Mouse (Mus musculus): Measurements from ENCODE around the gene Angptl8. TPM values are rescaled to one million over a fixed set of nuclear protein-coding genes. Genes with fewer than 3 reads are reported as not detected.

Angptl8 gene
- polyA plus RNA-seq, 1 experiment from 2014 or later: 0.87 TPM

DNA sequence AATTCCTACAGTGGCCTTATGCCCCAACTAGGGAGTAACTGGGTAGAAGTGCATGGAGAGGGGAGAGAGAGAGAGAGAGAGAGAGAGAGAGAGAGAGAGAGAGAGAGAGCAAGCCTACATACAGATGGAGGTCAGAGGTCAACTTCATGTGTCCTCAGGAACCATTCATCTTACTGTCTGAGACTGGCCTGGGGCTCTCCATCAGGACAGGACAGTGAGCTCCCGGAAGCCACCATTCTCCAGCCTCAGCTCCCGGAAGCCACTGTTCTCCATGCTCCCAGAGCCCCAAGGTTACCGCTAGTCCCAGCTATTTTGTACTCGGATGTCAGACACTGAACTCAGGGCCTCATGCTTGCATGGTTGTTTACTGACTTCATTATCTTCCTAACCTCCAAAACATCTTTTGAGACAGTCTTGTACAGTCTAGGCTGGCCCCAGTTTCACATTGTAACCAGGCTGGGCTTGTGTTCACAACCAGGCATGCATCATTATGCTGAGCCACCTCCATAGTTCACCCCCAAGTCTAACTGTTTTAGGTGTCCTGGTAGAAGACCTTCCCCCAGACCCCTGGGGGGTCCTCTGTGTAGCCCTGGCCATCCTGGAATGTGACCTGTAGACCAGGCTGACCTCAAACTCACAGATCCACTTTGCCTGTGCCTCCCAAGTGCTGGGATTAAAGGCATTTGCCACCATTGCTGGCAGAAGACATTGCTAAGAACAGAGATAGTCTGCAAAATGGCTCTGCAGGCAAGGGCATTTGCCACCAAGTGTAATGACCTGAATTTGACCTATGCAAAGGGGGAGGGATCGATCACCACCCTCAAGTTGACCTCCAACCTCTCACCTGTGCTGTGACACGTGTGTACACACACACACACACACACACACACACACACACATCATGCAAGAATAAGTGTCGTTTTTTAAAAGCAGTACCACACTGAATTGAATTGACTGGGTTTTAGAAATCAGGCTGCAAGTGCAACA is 14.7 kb downstream of the Angptl8 start:
- H3K4me1 ChIP-seq (ENCODE audit: control insufficient read depth, insufficient read depth, low read length): peaks cover 6% of the 10 kb centered on the region
- no peak overlapping the region for H3K9ac ChIP-seq (ENCODE audit: low read depth, low read length)
- H3K4me2 ChIP-seq (ENCODE audit: low read length): no peak overlapping the region
- H3K4me3 ChIP-seq (ENCODE audit: low read depth, low read length): no peak overlapping the region
- no peak for ATAC-seq
- H3K9me3 ChIP-seq (replicated peaks; ENCODE audit: control insufficient read depth, low read length, poor library complexity, severe bottlenecking): no peaks in the 10 kb centered on the region
- H3K36me3 ChIP-seq (ENCODE audit: control insufficient read depth, insufficient read depth, low read length): no peaks in the 10 kb centered on the region
- H3K27ac ChIP-seq (ENCODE audit: low read length): no peak overlapping the region
- WGBS: 83% methylated on average over 7 of the region's 7 CpGs
- H3K27me3 ChIP-seq (ENCODE audit: control insufficient read depth, insufficient read depth, low read depth, low read length): no peaks in the 10 kb centered on the region

DNA sequence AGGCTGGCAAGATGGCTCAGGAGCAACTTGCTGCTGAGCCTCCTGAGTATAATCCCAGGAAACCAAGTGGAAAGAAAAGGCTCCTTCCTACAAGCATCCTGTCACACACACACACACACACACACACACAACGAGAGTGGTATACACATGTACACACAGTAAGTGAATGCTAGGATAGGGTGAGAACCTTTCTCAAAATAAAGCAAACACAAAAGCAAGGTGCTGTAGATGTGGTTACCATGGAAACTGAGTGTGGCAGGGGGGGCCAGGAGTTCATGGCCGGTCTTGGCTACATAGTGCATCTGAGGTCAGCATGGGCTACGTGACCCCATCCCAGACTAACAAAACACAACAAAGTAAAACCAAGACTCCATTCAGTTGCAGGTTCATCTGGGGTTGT is 15.8 kb downstream of the Angptl8 start:
- Histone ChIP-seq H3K4me3 (ENCODE audit: low read depth, low read length) (no peak overlapping the region), H3K9ac (ENCODE audit: low read depth, low read length) (no peak overlapping the region), H3K27me3 (ENCODE audit: control insufficient read depth, insufficient read depth, low read depth, low read length) (no peaks in the 10 kb centered on the region), H3K9me3 (replicated peaks; ENCODE audit: control insufficient read depth, low read length, poor library complexity, severe bottlenecking) (no peaks in the 10 kb centered on the region), H3K27ac (ENCODE audit: low read length) (no peak overlapping the region), H3K4me2 (ENCODE audit: low read length) (peak overlapping the region; percentile 27), H3K4me1 (ENCODE audit: control insufficient read depth, insufficient read depth, low read length) (peaks cover 6% of the 10 kb centered on the region), H3K36me3 (ENCODE audit: control insufficient read depth, insufficient read depth, low read length) (no peaks in the 10 kb centered on the region)
- WGBS: 68% methylated on average over 3 of the region's 3 CpGs
- no peak for ATAC-seq

DNA sequence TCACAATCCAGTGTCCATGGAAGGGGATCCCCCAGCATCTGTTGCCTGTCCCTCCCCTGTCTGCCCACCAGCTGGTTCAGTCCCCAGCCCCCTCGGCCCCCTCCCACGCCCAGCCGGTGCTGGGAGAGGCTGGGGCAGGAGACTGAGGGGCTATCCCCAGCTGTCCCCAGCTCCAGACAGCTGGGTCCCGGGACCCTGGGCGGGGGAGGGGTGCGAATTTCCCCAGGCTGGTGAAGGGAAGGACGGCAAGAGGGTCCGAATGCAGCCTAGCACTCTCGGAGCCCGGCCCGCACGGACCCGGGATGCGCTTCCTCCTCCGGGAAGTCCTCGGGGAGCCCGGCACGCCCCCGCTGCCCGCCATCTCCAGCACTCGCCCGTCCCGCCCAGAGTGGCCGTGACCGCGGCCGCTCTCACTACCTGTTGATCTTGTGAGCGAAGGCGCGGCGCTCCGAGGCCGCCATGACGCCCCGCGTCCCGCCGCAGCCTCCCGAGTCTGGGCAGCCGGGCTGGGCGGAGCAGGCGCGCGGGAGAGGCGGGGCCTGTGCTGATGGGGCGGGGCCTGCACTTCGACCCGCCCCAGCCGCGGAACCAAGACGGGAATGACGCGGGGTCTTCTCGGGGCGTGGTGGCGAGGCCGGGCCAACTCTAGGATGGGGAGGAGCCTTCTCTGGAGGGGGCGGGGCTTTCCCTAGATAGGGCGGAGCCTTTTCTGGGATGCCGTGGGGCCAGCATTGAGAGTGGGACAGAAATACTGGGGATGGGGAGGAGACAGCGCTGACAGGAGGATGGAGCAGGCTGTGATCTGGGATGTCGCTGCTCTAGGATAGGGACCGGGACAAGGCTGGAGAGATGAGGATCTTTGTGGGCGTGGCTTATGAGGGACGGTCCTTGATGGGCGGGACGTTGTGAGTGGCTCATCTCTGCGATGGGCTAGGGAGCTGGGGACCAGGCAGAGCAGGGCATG is 17.1 kb downstream of the Angptl8 start, which contains the start of gene Dock6:
Dock6 (minus strand) TSS at position 508 of the 964 bp plus-strand sequence.
- WGBS: under 1% methylated on average over 57 of the region's 68 CpGs
- peak within 1 kb of the TSS; percentile 48; the same call in 1 of the 2 replicates for H3K27ac ChIP-seq (ENCODE audit: low read length)
- H3K9ac ChIP-seq (ENCODE audit: low read depth, low read length): peak within 1 kb of the TSS; percentile 57
- no peaks in the 10 kb centered on the region for H3K36me3 ChIP-seq (ENCODE audit: control insufficient read depth, insufficient read depth, low read length)
- peaks cover 6% of the 10 kb centered on the region for H3K4me1 ChIP-seq (ENCODE audit: control insufficient read depth, insufficient read depth, low read length)
- peak within 1 kb of the TSS; percentile 66 for H3K4me2 ChIP-seq (ENCODE audit: low read length)
- H3K9me3 ChIP-seq (replicated peaks; ENCODE audit: control insufficient read depth, low read length, poor library complexity, severe bottlenecking): no peaks in the 10 kb centered on the region
- peak; percentile 85 for ATAC-seq
- no peaks in the 10 kb centered on the region for H3K27me3 ChIP-seq (ENCODE audit: control insufficient read depth, insufficient read depth, low read depth, low read length)
- H3K4me3 ChIP-seq (ENCODE audit: low read depth, low read length): peak within 1 kb of the TSS; percentile 42

DNA sequence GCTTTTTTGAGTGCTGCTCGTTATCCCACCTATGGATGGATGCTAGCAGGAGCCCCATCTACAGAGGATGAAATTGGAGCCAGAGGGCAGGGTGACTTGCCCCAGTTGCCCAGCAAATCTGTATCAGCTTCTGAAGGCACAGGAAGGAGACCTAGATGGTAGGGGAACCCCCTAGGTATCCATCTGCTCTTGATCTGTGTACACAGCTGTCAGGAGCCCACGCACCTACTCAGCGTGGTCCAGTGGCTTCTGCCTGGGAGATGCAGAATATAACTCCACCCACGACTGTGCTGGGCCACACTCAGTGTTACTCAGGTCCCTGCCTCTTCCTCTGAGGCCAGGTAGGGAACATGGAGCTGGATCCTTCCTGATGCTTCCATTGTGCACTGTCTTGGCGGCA is 18.7 kb downstream of the Angptl8 start:
- H3K9ac ChIP-seq (ENCODE audit: low read depth, low read length): no peak overlapping the region
- no peak overlapping the region for H3K27ac ChIP-seq (ENCODE audit: low read length)
- 84% methylated on average over 5 of the region's 5 CpGs for WGBS
- peaks cover 6% of the 10 kb centered on the region for H3K4me1 ChIP-seq (ENCODE audit: control insufficient read depth, insufficient read depth, low read length)
- H3K36me3 ChIP-seq (ENCODE audit: control insufficient read depth, insufficient read depth, low read length): no peaks in the 10 kb centered on the region
- H3K4me3 ChIP-seq (ENCODE audit: low read depth, low read length): no peak overlapping the region
- ATAC-seq: no peak
- H3K27me3 ChIP-seq (ENCODE audit: control insufficient read depth, insufficient read depth, low read depth, low read length): no peaks in the 10 kb centered on the region
- no peak overlapping the region for H3K4me2 ChIP-seq (ENCODE audit: low read length)
- H3K9me3 ChIP-seq (replicated peaks; ENCODE audit: control insufficient read depth, low read length, poor library complexity, severe bottlenecking): no peaks in the 10 kb centered on the region

DNA sequence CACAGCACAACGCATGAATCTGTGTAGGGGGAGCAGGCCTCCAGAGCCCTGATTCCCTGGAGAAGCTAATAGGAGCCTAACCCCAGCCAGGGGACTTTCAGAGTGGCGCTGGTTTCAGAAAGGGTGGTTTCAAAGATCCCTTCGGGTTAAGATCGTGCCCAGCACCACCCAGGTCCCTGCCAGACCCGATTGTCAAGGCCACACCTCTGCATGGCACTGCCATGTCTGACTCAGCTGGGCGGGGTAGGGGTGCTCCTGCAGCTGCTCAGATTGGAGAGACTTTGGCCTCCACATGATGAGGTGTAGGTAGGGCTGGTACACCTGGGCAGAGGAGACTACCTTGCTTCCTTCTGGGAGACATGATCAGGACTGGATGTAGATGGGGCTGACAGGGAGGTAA is 19.6 kb downstream of the Angptl8 start:
- ATAC-seq: no peak
- peaks cover 6% of the 10 kb centered on the region for H3K4me1 ChIP-seq (ENCODE audit: control insufficient read depth, insufficient read depth, low read length)
- 84% methylated on average over 6 of the region's 6 CpGs for WGBS

DNA sequence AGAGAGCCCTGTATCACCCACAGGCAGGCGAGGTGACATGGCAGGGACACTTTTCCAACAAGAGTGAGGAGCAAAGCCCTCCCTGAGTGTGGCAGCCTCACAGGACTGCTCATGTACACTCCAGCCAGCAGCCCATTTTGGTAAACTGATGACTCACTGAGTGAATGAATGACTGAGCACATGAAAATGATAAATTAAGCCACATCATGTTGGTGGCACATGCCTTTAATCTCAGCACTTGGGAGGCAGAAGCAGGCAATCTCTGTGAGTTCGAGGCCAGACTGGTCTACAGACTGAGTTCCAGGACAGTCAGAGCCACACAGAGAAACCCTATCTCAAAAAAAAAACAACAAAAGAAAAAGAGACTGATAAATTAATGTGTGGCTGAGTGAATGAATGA is 22.2 kb downstream of the Angptl8 start:
- H3K9ac ChIP-seq (ENCODE audit: low read depth, low read length): no peak overlapping the region
- H3K9me3 ChIP-seq (replicated peaks; ENCODE audit: control insufficient read depth, low read length, poor library complexity, severe bottlenecking): no peaks in the 10 kb centered on the region
- H3K36me3 ChIP-seq (ENCODE audit: control insufficient read depth, insufficient read depth, low read length): no peaks in the 10 kb centered on the region
- no peak overlapping the region for H3K4me3 ChIP-seq (ENCODE audit: low read depth, low read length)
- no peak for ATAC-seq
- H3K27me3 ChIP-seq (ENCODE audit: control insufficient read depth, insufficient read depth, low read depth, low read length): no peaks in the 10 kb centered on the region
- WGBS: 76% methylated on average over 2 of the region's 2 CpGs
- H3K4me1 ChIP-seq (ENCODE audit: control insufficient read depth, insufficient read depth, low read length): peaks cover 6% of the 10 kb centered on the region
- H3K4me2 ChIP-seq (ENCODE audit: low read length): no peak overlapping the region
- H3K27ac ChIP-seq (ENCODE audit: low read length): no peak overlapping the region

More for the DNA sequence above, 19.6 kb downstream of the Angptl8 start:
- Histone ChIP-seq H3K9me3 (replicated peaks; ENCODE audit: control insufficient read depth, low read length, poor library complexity, severe bottlenecking) (no peaks in the 10 kb centered on the region), H3K4me3 (ENCODE audit: low read depth, low read length) (no peak overlapping the region), H3K4me2 (ENCODE audit: low read length) (no peak overlapping the region), H3K27me3 (ENCODE audit: control insufficient read depth, insufficient read depth, low read depth, low read length) (no peaks in the 10 kb centered on the region), H3K36me3 (ENCODE audit: control insufficient read depth, insufficient read depth, low read length) (no peaks in the 10 kb centered on the region), H3K27ac (ENCODE audit: low read length) (no peak overlapping the region), H3K9ac (ENCODE audit: low read depth, low read length) (no peak overlapping the region)

DNA sequence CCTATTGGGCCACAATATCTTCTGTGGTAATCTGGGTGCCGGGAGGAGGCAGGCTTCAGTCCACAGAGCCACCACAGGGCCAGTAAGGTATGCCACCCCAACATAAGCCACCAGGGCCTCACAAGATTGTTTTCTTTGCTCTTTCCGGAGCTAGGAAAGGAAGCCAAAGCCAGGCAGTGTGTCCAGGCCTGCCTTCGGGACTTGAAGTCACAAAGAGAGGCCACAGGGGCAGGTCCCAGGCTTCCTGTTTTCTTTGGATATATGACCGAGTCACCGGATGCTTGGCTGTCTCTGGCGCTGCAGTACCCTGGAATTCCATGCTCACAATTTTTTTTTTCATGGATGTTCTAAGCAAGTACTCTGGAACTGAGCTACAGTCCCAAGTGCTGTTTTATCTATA is 22.8 kb downstream of the Angptl8 start:
- Histone ChIP-seq H3K27me3 (ENCODE audit: control insufficient read depth, insufficient read depth, low read depth, low read length) (no peaks in the 10 kb centered on the region), H3K9me3 (replicated peaks; ENCODE audit: control insufficient read depth, low read length, poor library complexity, severe bottlenecking) (no peaks in the 10 kb centered on the region), H3K4me3 (ENCODE audit: low read depth, low read length) (no peak overlapping the region), H3K36me3 (ENCODE audit: control insufficient read depth, insufficient read depth, low read length) (no peaks in the 10 kb centered on the region), H3K4me2 (ENCODE audit: low read length) (no peak overlapping the region), H3K4me1 (ENCODE audit: control insufficient read depth, insufficient read depth, low read length) (peaks cover 2% of the 10 kb centered on the region; the same call in 1 of the 2 replicates), H3K27ac (ENCODE audit: low read length) (no peak overlapping the region), H3K9ac (ENCODE audit: low read depth, low read length) (no peak overlapping the region)
- WGBS: 87% methylated on average over 6 of the region's 6 CpGs
- ATAC-seq: no peak

DNA sequence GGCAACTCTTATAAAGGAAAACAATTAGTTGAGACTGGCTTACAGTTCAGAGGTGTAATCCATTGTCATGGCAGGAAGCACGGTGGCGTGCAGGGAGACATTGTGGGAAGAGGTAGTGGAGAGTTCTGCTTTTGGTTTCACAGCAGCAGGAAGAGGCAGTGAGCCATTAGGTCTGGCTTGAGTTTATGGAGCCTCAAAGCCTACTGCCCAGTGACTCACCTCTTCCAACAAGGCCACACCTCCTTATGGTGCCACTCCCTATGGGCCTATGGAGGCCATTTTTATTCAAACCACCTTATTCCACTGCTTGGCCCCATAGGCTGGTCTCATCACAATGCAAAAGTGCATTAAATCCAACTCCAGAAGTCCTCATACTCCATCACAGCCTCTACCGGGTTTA is 24.3 kb downstream of the Angptl8 start:
- no peaks in the 10 kb centered on the region for H3K4me1 ChIP-seq (ENCODE audit: control insufficient read depth, insufficient read depth, low read length)
- no peaks in the 10 kb centered on the region for H3K9me3 ChIP-seq (replicated peaks; ENCODE audit: control insufficient read depth, low read length, poor library complexity, severe bottlenecking)
- H3K27ac ChIP-seq (ENCODE audit: low read length): no peak overlapping the region
- no peak overlapping the region for H3K4me2 ChIP-seq (ENCODE audit: low read length)
- ATAC-seq: no peak
- H3K9ac ChIP-seq (ENCODE audit: low read depth, low read length): no peak overlapping the region
- no peaks in the 10 kb centered on the region for H3K27me3 ChIP-seq (ENCODE audit: control insufficient read depth, insufficient read depth, low read depth, low read length)
- WGBS: 87% methylated on average over 3 of the region's 3 CpGs
- H3K4me3 ChIP-seq (ENCODE audit: low read depth, low read length): no peak overlapping the region
- no peaks in the 10 kb centered on the region for H3K36me3 ChIP-seq (ENCODE audit: control insufficient read depth, insufficient read depth, low read length)

Measured in midbrain, embryonic 16.5 days (tissue).